Mouse (Mus musculus) MEL (cell line): Measurements from ENCODE around the gene Dlg2. TPM values are rescaled to one million over a fixed set of nuclear protein-coding genes. Genes with fewer than 3 reads are reported as not detected.

Source experiments
- DNase-seq: peaks from one replicate; pipeline ENCODE4 v3.0.0; 2011; ENCODE audit warnings: low read depth, low spot score
- H3K27ac ChIP-seq: 2 replicates; pipeline ENCODE4 v1.5.1; 2012; ENCODE audit warnings: low read depth, mild to moderate bottlenecking, control low read depth, low read length, moderate library complexity; ENCODE audit not compliant: control insufficient read depth
- H3K27me3 ChIP-seq, 2 experiments: fragments of 150-350 bp in 1 of 2; sonication (generic) in 1 of 2; 2 replicates each; pipeline ENCODE4 v1.6.1; 2012; ENCODE audit warnings: low read length in 2 of 2, mild to moderate bottlenecking in 2 of 2, improper control_type of control experiment in 1 of 2, moderate library complexity in 1 of 2; ENCODE audit not compliant: insufficient read depth in 2 of 2, control insufficient read depth in 1 of 2
- H3K36me3 ChIP-seq, 2 experiments: 2 replicates each; pipeline ENCODE4 v1.6.1; 2012 to 2014; ENCODE audit warnings: low read length in 2 of 2, improper control_type of control experiment in 1 of 2, inconsistent platforms in 1 of 2, mild to moderate bottlenecking in 1 of 2; ENCODE audit not compliant: insufficient read depth in 2 of 2, control insufficient read depth in 1 of 2
- H3K4me1 ChIP-seq, 2 experiments: fragments of 150-350 bp in 1 of 2; sonication (generic) in 1 of 2; 2 replicates each; pipeline ENCODE4 v1.6.1; 2012; ENCODE audit warnings: low read length in 2 of 2, improper control_type of control experiment in 1 of 2, mild to moderate bottlenecking in 1 of 2; ENCODE audit not compliant: insufficient read depth in 2 of 2, control insufficient read depth in 1 of 2
- H3K4me3 ChIP-seq, 2 experiments: fragments of 150-350 bp in 1 of 2; sonication (generic) in 1 of 2; 2 replicates each; pipeline ENCODE4 v1.5.1; 2012; ENCODE audit warnings: low read depth in 2 of 2, low read length in 2 of 2, mild to moderate bottlenecking in 2 of 2, moderate library complexity in 2 of 2, control low read depth in 1 of 2, improper control_type of control experiment in 1 of 2; ENCODE audit not compliant: control insufficient read depth in 1 of 2, insufficient read depth in 1 of 2
- H3K79me2 ChIP-seq: 2 replicates; pipeline ENCODE4 v1.6.1; 2012; ENCODE audit warnings: mild to moderate bottlenecking, low read length, moderate library complexity; ENCODE audit not compliant: control insufficient read depth, poor library complexity, insufficient read depth
- H3K9ac ChIP-seq: 2 replicates; pipeline ENCODE4 v1.6.1; 2012; ENCODE audit warnings: low read depth, mild to moderate bottlenecking, control low read depth, low read length, moderate library complexity; ENCODE audit not compliant: control insufficient read depth, poor library complexity, severe bottlenecking
- H3K9me3 ChIP-seq: fragments of 150-350 bp; sonication (generic); replicated peaks from 2 replicates; pipeline ENCODE4 v1.6.1; 2012; ENCODE audit warnings: mild to moderate bottlenecking, low read length, improper control_type of control experiment, moderate library complexity; ENCODE audit not compliant: insufficient read depth
- CHD1 ChIP-seq: IDR thresholded peaks from 2 replicates; pipeline ENCODE4 v1.6.1; 2012; ENCODE audit warnings: low read depth, mild to moderate bottlenecking, inconsistent platforms, low read length, improper control_type of control experiment
- CHD2 ChIP-seq: IDR thresholded peaks from 2 replicates; pipeline ENCODE4 v1.6.1; 2011; ENCODE audit warnings: low read length, improper control_type of control experiment
- CTCF ChIP-seq, 3 experiments: IDR thresholded peaks in 2 of 3; conservative IDR thresholded peaks in 1 of 3; 2 replicates each; pipeline ENCODE4 v1.5.1; 2011 to 2012; ENCODE audit warnings: low read length in 3 of 3, low read depth in 2 of 3, mild to moderate bottlenecking in 2 of 3, improper control_type of control experiment in 1 of 3, inconsistent platforms in 1 of 3, mixed read lengths in 1 of 3, moderate library complexity in 1 of 3; ENCODE audit not compliant: control insufficient read depth in 1 of 3, insufficient read depth in 1 of 3, poor library complexity in 1 of 3, severe bottlenecking in 1 of 3
- E2F4 ChIP-seq: IDR thresholded peaks from 2 replicates; pipeline ENCODE4 v1.6.1; 2011; ENCODE audit warnings: low read depth, low read length, improper control_type of control experiment, borderline replicate concordance
- EP300 ChIP-seq, 2 experiments: IDR thresholded peaks; 2 replicates each; pipeline ENCODE4 v1.6.1; 2011; ENCODE audit warnings: improper control_type of control experiment in 2 of 2, low read length in 2 of 2, low read depth in 1 of 2, mild to moderate bottlenecking in 1 of 2
- MYC ChIP-seq: IDR thresholded peaks from 2 replicates; pipeline ENCODE4 v1.6.1; 2011; ENCODE audit warnings: low read depth, mild to moderate bottlenecking, low read length, improper control_type of control experiment, moderate library complexity
- NELFE ChIP-seq: IDR thresholded peaks from 2 replicates; pipeline ENCODE4 v1.6.1; 2011; ENCODE audit warnings: low read depth, low read length, improper control_type of control experiment
- NRF1 ChIP-seq: IDR thresholded peaks from 2 replicates; pipeline ENCODE4 v1.6.1; 2014; ENCODE audit warnings: low read depth, mild to moderate bottlenecking, inconsistent platforms, low read length, improper control_type of control experiment, moderate library complexity; ENCODE audit not compliant: poor library complexity, insufficient read depth, severe bottlenecking
- POLR2AphosphoS2 ChIP-seq: IDR thresholded peaks from 2 replicates; pipeline ENCODE4 v1.6.1; 2011; ENCODE audit warnings: low read length, improper control_type of control experiment
- POLR2AphosphoS5 ChIP-seq: IDR thresholded peaks from 2 replicates; pipeline ENCODE4 v1.6.1; 2012; ENCODE audit warnings: low read depth, borderline replicate concordance, mild to moderate bottlenecking, inconsistent platforms, low read length, moderate library complexity, mixed read lengths
- RCOR1 ChIP-seq: IDR thresholded peaks from 2 replicates; pipeline ENCODE4 v1.6.1; 2012; ENCODE audit warnings: low read depth, mild to moderate bottlenecking, inconsistent platforms, low read length, improper control_type of control experiment
- SIN3A ChIP-seq: IDR thresholded peaks from 2 replicates; pipeline ENCODE4 v1.6.1; 2012; ENCODE audit warnings: low read length, improper control_type of control experiment, inconsistent platforms
- TBP ChIP-seq: IDR thresholded peaks from 2 replicates; pipeline ENCODE4 v1.8.0; 2011; ENCODE audit warnings: low read depth, low read length, improper control_type of control experiment
- TCF12 ChIP-seq: IDR thresholded peaks from 2 replicates; pipeline ENCODE4 v1.6.1; 2014; ENCODE audit warnings: low read depth, mild to moderate bottlenecking, inconsistent platforms, low read length, improper control_type of control experiment, moderate library complexity
- UBTF ChIP-seq: IDR thresholded peaks from 2 replicates; pipeline ENCODE4 v1.6.1; 2012; ENCODE audit warnings: low read depth, mild to moderate bottlenecking, inconsistent platforms, low read length, improper control_type of control experiment, moderate library complexity, borderline replicate concordance; ENCODE audit not compliant: insufficient read depth
- USF1 ChIP-seq: IDR thresholded peaks from 2 replicates; pipeline ENCODE4 v1.6.1; 2014; ENCODE audit warnings: low read depth, mild to moderate bottlenecking, inconsistent platforms, low read length, improper control_type of control experiment, moderate library complexity
- USF2 ChIP-seq, 2 experiments: IDR thresholded peaks; 2 replicates each; pipeline ENCODE4 v1.6.1; 2011 to 2012; ENCODE audit warnings: improper control_type of control experiment in 2 of 2, low read length in 2 of 2, borderline replicate concordance in 1 of 2, inconsistent platforms in 1 of 2, low read depth in 1 of 2, mild to moderate bottlenecking in 1 of 2; ENCODE audit not compliant: insufficient read depth in 1 of 2
- ZNF384 ChIP-seq: IDR thresholded peaks from 2 replicates; pipeline ENCODE4 v1.6.1; 2012; ENCODE audit warnings: low read depth, mild to moderate bottlenecking, inconsistent platforms, low read length, improper control_type of control experiment
- polyA plus RNA-seq, 2 experiments: library from polyadenylated mRNA; stranded (reverse) in 1 of 2; unstranded in 1 of 2; fragments of >175 nt in 1 of 2; fragments of >200 nt in 1 of 2; gene quantifications; 2 replicates each; pipeline versions ENCODE4 v1.2.1 to v1.2.4; 2012; ENCODE audit warnings: low replicate concordance in 2 of 2, low read depth in 1 of 2; ENCODE audit not compliant: insufficient read length in 2 of 2, insufficient read depth in 1 of 2, missing spikeins in 1 of 2
- total RNA-seq: library from RNA; depleted of rRNA; stranded (reverse); fragments of 300-350 nt; gene quantifications from 2 replicates; pipeline ENCODE4 v1.2.3, GENCODE M21; 2012

The Dlg2 gene
- total and polyA plus RNA-seq, 3 experiments = 0.04 TPM; not detected in 2

DNA sequence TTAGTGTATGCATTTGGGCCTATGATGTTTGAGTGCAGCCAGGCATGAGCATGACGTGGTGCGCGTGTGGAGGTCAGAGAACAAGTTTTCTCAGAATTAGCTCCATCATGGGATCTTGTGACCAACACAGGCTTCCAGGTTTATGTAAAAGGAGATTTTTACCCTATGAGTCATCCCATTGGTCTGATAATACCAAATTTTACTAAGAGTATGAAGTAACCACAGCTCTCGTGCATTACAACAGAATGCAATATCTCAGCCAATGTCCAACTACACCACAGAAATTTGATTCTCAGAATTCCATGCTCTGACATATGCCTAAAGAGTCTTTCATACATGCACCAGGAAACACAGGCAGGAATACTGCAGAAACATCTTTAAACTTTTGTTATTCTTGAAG lies 956.1 kb downstream of the Dlg2 start:
- DNase-seq = no peak
- Histone ChIP-seq H3K27ac (no peak overlapping the region), H3K36me3 (no peaks in the 10 kb centered on the region), H3K4me1 (no peaks in the 10 kb centered on the region), H3K9ac (no peak overlapping the region), H3K4me3 (no peak overlapping the region), H3K27me3 (no peaks in the 10 kb centered on the region), H3K9me3 (no peaks in the 10 kb centered on the region), H3K79me2 (no peaks in the 10 kb centered on the region)
- no peak for TF ChIP-seq POLR2AphosphoS2
- no peak for TF ChIP-seq NELFE
- no peak for TF ChIP-seq TCF12
- TF ChIP-seq EP300 (IDR thresholded peaks at IDR 0.05; ENCODE audit: low read depth in 1 of 2, low read length in 2 of 2) = no peak
- TF ChIP-seq ZNF384 = no peak
- no peak for TF ChIP-seq CTCF (IDR thresholded peaks at IDR 0.05 in 2 of 3, conservative IDR thresholded peaks at IDR 0.05 in 1 of 3; ENCODE audit: control insufficient read depth in 1 of 3, insufficient read depth in 1 of 3, low read depth in 2 of 3, low read length in 3 of 3, poor library complexity in 1 of 3, severe bottlenecking in 1 of 3)
- no peak for TF ChIP-seq USF1
- TF ChIP-seq TBP = no peak
- no peak for TF ChIP-seq NRF1
- TF ChIP-seq UBTF = no peak
- no peak for TF ChIP-seq USF2 (IDR thresholded peaks at IDR 0.05; ENCODE audit: borderline replicate concordance in 1 of 2, insufficient read depth in 1 of 2, low read depth in 1 of 2, low read length in 2 of 2)
- TF ChIP-seq E2F4 = no peak
- no peak for TF ChIP-seq CHD1
- no peak for TF ChIP-seq SIN3A
- no peak for TF ChIP-seq POLR2AphosphoS5
- TF ChIP-seq RCOR1 = no peak
- TF ChIP-seq CHD2 = no peak

GRCm38 (mm10) chr7:91434739-91435138 lies 958.3 kb downstream of the Dlg2 start:
- no peaks in the 10 kb centered on the region for H3K79me2 ChIP-seq
- no peak overlapping the region for H3K4me3 ChIP-seq
- no peaks in the 10 kb centered on the region for H3K4me1 ChIP-seq
- H3K9me3 ChIP-seq = no peaks in the 10 kb centered on the region
- DNase-seq = no peak
- TF ChIP-seq CTCF (IDR thresholded peaks at IDR 0.05 in 2 of 3, conservative IDR thresholded peaks at IDR 0.05 in 1 of 3; ENCODE audit: control insufficient read depth in 1 of 3, insufficient read depth in 1 of 3, low read depth in 2 of 3, low read length in 3 of 3, poor library complexity in 1 of 3, severe bottlenecking in 1 of 3) = no peak
- TF ChIP-seq TBP = no peak
- no peak for TF ChIP-seq E2F4
- TF ChIP-seq MYC = no peak
- H3K27ac ChIP-seq = no peak overlapping the region
- H3K9ac ChIP-seq = no peak overlapping the region
- no peaks in the 10 kb centered on the region for H3K36me3 ChIP-seq
- no peaks in the 10 kb centered on the region for H3K27me3 ChIP-seq
